Mouse (Mus musculus) liver, embryonic 14.5 days (tissue): ENCODE measurements around the gene Nim1k.

Experiments used
- CTCF ChIP-seq: IDR thresholded peaks from 2 replicates; pipeline ENCODE4 v1.5.1; 2016; ENCODE audit warnings: antibody characterized with exemption, low read depth, control low read depth
- EP300 ChIP-seq: IDR thresholded peaks from 2 replicates; pipeline ENCODE4 v1.6.1; 2016; ENCODE audit warnings: antibody characterized with exemption, low read depth

- no peak; the same call in 1 of the 2 replicates for TF ChIP-seq CTCF
- TF ChIP-seq EP300 = no peak
These were observed 27.9 kb upstream of the Nim1k start for GRCm38 (mm10) chr13:119783581-119783980.
